Mouse (Mus musculus): ENCODE measurements around the gene Zfp36l2.

DNA sequence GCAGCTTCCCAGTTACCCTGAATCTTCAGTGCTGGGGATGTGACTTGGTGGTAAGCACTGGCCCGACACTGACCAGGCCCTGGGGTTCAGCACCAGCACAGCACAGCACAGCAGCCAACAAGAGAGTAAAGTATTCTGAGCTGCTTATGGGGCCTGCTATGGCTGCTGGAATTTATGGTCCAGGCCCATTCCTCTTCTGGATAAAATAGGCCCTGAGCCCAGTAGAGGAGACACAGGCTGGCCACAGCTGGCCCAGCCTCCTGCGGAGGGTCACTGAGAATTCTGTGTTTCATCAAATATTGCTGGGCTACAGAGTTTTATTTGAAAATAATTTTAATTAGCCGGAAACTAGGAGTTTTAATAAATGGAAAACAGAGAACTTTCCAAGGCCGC lies 7.8 kb downstream of the Zfp36l2 start:
- TF ChIP-seq EP300 (IDR thresholded peaks at IDR 0.05) = no peak
- TF ChIP-seq CTCF (IDR thresholded peaks at IDR 0.05) = no peak
